16 mouse cellular contexts compared by ENCODE assay signal in the genomic region with DNA sequence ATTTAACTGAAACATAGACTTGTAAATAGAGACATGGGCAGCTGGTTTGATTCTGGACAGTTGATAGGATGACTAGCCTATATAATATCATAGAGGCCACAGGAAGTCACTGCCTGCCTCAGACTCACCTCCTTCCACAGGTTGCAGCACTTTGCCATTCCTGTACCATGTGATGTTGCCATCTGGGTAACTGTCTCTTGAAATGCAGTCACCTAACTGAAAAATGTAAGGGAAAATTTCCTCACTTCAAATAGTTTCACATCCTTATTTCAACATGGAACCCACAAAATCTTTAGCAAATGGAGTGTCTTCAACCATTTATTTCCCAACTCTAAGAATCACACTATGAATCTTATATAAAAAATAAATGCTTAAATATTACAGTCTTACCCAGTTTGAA.
"Had no signal": no experiment of that assay in that cellular context is flagged by ENCODE, and none has a peak within 500 bp of the region (broad histone marks: within the 10 kb centered on the region; RNA-seq: fewer than 3 reads in every experiment).

No protein-coding gene starts in this region.

- DNase-seq: gastrocnemius, adult 2 months; gastrocnemius, postnatal 10 days; gastrocnemius, postnatal 25 days; heart, adult 11 months; heart, adult 2 months; heart, postnatal 4 days; kidney, adult 18-20 months; kidney, adult 8-10 months; kidney, postnatal 10 days; kidney, postnatal 25 days; kidney, postnatal 4 days; liver had no signal

- ATAC-seq: hindbrain, embryonic 16.5 days; inflammation-experienced regulatory T-cells, adult 6 months; intestine, embryonic 15.5 days; intestine, postnatal 0 days had no signal
